Mouse (Mus musculus) intestine, embryonic 16.5 days (tissue): ENCODE measurements around the gene Pnkd. TPM values are rescaled to one million over a fixed set of nuclear protein-coding genes. Genes with fewer than 3 reads are reported as not detected.
A peak's percentile ranks its signal among the peaks of the same experiment; 100 is the strongest.
"Not testable (repeated sequence)": the region's sequence is repeated elsewhere in the genome, so short reads cannot be mapped to it uniquely, and the experiment has no call there.

Source experiments
- ATAC-seq: fragments of 200-750 bp; cut with Nextera tagmentation; 2 replicates; pipeline ENCODE4 v1.8.0; 2017; ENCODE audit warnings: moderate TSS enrichment, moderate library complexity
- H3K27ac ChIP-seq: fragments of 300-500 bp; sonication (generic); 2 replicates; pipeline ENCODE4 v1.5.1; 2014; ENCODE audit warnings: mild to moderate bottlenecking, low read length
- H3K27me3 ChIP-seq: fragments of 300-500 bp; sonication (generic); replicated peaks from 2 replicates; pipeline ENCODE4 v1.6.1; 2014; ENCODE audit warnings: low read length, control low read depth, mixed read lengths; ENCODE audit not compliant: control insufficient read depth, insufficient read depth
- H3K36me3 ChIP-seq: fragments of 300-500 bp; sonication (generic); 2 replicates; pipeline ENCODE4 v1.6.1; 2014; ENCODE audit warnings: low read length, control low read depth; ENCODE audit not compliant: control insufficient read depth, insufficient read depth
- H3K4me1 ChIP-seq: fragments of 300-500 bp; sonication (generic); 2 replicates; pipeline ENCODE4 v1.6.1; 2014; ENCODE audit warnings: low read length, control low read depth, mixed read lengths; ENCODE audit not compliant: control insufficient read depth, insufficient read depth
- H3K4me2 ChIP-seq: fragments of 300-500 bp; sonication (generic); 2 replicates; pipeline ENCODE4 v1.6.1; 2014; ENCODE audit warnings: low read depth, low read length, control low read depth
- H3K4me3 ChIP-seq: fragments of 300-500 bp; sonication (generic); 2 replicates; pipeline ENCODE4 v1.5.1; 2014; ENCODE audit warnings: mild to moderate bottlenecking, low read length
- H3K9ac ChIP-seq: fragments of 300-500 bp; sonication (generic); 2 replicates; pipeline ENCODE4 v1.6.1; 2014; ENCODE audit warnings: low read depth, low read length
- H3K9me3 ChIP-seq: fragments of 300-500 bp; sonication (generic); 2 replicates; pipeline ENCODE4 v1.6.1; 2016; ENCODE audit warnings: low read length, control low read depth; ENCODE audit not compliant: control insufficient read depth
- WGBS: fragments of 180-500 bp; shearing (Covaris S2); extraction: QIAGEN DNeasy Blood & Tissue Kit; methylation state at CpG from one replicate; pipeline ENCODE4 v1.1.7; 2014; 5-methylcytosine and 5-hydroxymethylcytosine counted together
- polyA plus RNA-seq: library from polyadenylated mRNA; unstranded; fragments of >200 nt; fragmentation: Nextera tagmentation; extraction: Ambion mirVana; gene quantifications from 2 replicates; pipeline ENCODE4 v1.2.1, GENCODE M21; 2015

Pnkd gene
- polyA plus RNA-seq, 1 experiment from 2014 or later: 148 TPM

GRCm38 (mm10) chr1:74308001-74308964 lies 23.6 kb downstream of the Pnkd start:
- no peak overlapping the region for H3K4me3 ChIP-seq
- no peaks in the 10 kb centered on the region for H3K9me3 ChIP-seq
- 73% methylated on average over 10 of the region's 10 CpGs for WGBS
- peaks cover 15% of the 10 kb centered on the region for H3K4me1 ChIP-seq
- H3K9ac ChIP-seq: no peak overlapping the region
- no peaks in the 10 kb centered on the region for H3K36me3 ChIP-seq
- no peak for ATAC-seq
- no peaks in the 10 kb centered on the region for H3K27me3 ChIP-seq
- H3K27ac ChIP-seq: no peak overlapping the region
- H3K4me2 ChIP-seq: no peak overlapping the region

GRCm38 (mm10) chr1:74309767-74310166 lies 25.0 kb downstream of the Pnkd start:
- no peaks in the 10 kb centered on the region for H3K9me3 ChIP-seq
- H3K4me2 ChIP-seq: no peak overlapping the region
- no peaks in the 10 kb centered on the region for H3K27me3 ChIP-seq
- ATAC-seq: no peak
- 22% methylated on average over 3 of the region's 3 CpGs for WGBS
- no peak overlapping the region for H3K4me3 ChIP-seq
- peak overlapping the region; percentile 17 for H3K27ac ChIP-seq
- no peak overlapping the region for H3K9ac ChIP-seq
- H3K36me3 ChIP-seq: no peaks in the 10 kb centered on the region
- H3K4me1 ChIP-seq: peaks cover 15% of the 10 kb centered on the region

DNA sequence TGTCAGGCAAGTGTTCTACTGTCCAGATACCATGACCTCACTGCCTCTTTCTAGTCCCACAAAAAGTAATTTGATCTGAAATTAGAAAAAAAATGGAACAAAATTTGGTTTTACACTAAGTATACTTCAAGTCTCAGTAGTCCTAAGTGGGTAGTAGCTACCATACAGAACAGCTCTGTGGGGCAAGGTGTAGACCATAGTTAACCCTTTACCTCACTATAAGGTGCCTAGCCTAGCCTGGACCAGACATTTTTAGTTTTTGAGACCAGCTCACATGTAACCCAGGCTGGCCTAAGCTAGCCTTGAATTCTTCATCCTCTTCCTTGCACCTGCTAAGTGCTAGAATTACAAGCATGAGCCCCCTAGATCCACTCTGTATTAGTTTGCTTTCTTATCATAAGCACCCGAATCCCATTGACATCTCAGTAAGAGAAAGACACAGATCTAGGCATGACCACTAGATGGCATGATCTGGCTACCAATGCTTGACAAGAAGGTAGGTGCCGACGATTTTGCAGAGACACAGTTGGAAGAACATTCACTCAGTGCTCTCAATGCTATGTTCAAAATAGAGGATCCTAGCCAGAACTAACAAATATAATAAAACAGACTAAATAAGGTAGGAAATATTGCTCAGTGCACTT lies 28.4 kb downstream of the Pnkd start:
- ATAC-seq: peak; percentile 52; the same call in 1 of the 2 replicates
- H3K4me1 ChIP-seq: peaks cover 5% of the 10 kb centered on the region; the same call in 1 of the 2 replicates
- H3K27ac ChIP-seq: no peak overlapping the region
- no peak overlapping the region for H3K4me3 ChIP-seq
- WGBS: 1% methylated on average over 3 of the region's 3 CpGs
- no peaks in the 10 kb centered on the region for H3K27me3 ChIP-seq
- H3K9me3 ChIP-seq: no peaks in the 10 kb centered on the region
- no peaks in the 10 kb centered on the region for H3K36me3 ChIP-seq
- no peak overlapping the region for H3K9ac ChIP-seq
- no peak overlapping the region for H3K4me2 ChIP-seq

DNA sequence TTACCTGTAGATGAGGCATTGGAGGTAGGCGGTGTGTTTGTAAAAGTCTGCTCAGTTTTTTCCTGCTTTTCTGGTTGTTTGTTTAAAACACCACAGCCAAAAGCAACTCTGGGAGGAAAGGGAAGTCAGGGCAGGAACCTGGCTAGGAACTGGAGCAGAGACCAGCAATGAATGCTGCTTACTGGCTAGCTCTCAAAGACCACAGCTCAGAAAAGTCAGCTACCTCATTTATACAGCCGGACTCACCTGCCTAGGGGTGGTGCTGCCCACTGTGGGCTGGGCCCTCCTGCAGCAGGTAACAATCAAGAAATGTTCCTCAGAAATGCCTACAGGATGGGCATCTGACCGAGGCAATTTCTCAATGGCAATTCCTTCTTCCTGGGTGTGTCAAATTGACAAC lies 30.1 kb downstream of the Pnkd start:
- ATAC-seq: no peak
- Histone ChIP-seq H3K9me3 (no peaks in the 10 kb centered on the region), H3K4me2 (no peak overlapping the region), H3K27ac (no peak overlapping the region), H3K4me1 (peaks cover 6% of the 10 kb centered on the region; the same call in 1 of the 2 replicates), H3K36me3 (no peaks in the 10 kb centered on the region), H3K4me3 (no peak overlapping the region), H3K27me3 (no peaks in the 10 kb centered on the region), H3K9ac (no peak overlapping the region)
- WGBS: 77% methylated on average over 3 of the region's 3 CpGs

DNA sequence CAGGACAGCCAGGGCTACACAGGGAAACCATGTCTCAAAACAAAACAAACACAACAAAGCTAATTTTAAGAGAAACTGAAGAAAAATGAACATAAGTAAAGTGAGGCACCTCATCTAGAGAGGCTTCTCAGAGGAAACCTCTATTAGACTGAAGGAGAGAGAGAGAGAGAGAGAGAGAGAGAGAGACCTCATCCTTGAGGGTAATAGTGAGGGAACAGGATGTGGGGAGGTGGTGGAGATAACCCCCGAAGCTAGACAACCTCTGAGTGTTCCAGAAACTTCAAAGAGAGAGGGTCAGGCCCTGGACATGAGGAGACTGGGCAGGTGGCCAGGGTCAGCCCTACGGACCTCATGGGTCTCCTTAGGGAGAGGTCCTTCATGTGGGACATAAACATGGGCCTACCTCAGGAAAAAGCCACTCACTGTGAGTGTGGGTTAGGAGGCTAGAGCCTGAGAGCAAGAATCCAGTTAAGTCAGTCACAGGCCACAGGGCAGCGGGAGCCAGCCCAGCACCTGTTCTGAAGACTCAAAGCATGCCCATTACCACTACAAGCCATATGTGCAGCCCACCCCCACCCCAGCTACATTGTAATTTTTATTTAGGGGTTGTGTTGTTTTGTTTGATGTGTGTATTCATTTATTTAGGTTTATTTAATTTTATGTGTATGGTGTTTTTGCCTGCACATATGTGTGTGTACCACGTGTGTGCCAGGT lies 31.5 kb downstream of the Pnkd start:
- Histone ChIP-seq H3K27ac (no peak overlapping the region), H3K27me3 (no peaks in the 10 kb centered on the region), H3K9ac (no peak overlapping the region), H3K9me3 (no peaks in the 10 kb centered on the region), H3K4me1 (0 out of 2 replicates have a peak, but pooled peaks cover 3% of the 10 kb centered on the region), H3K4me2 (no peak overlapping the region), H3K36me3 (no peaks in the 10 kb centered on the region), H3K4me3 (no peak overlapping the region)
- no peak for ATAC-seq
- 75% methylated on average over 4 of the region's 4 CpGs for WGBS

DNA sequence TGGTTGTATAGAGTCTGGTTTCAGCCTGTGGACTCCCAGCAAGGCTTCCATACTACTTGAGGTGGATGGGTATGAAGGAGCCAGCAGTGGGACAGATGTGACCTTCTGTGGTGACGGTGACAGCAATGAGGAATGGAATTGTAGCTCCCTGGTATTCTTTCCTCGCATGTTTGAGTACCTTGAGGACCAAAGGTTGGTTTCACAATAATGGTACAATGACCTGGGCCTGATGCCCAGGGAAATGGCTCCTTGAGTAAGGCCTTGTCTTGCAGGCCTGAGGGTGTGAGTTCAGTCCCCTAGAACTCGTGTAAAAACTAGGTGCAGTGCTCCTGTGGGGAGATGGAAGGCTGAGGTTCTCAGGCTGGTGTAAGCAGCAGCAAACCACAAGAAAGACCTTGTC lies 34.0 kb downstream of the Pnkd start:
- Histone ChIP-seq H3K4me3 (no peak overlapping the region), H3K4me1 (0 out of 2 replicates have a peak, but pooled peaks cover 3% of the 10 kb centered on the region), H3K36me3 (no peaks in the 10 kb centered on the region), H3K27ac (no peak overlapping the region), H3K9ac (no peak overlapping the region), H3K27me3 (no peaks in the 10 kb centered on the region), H3K9me3 (no peaks in the 10 kb centered on the region), H3K4me2 (no peak overlapping the region)
- 83% methylated on average over 3 of the region's 3 CpGs for WGBS
- no peak for ATAC-seq

DNA sequence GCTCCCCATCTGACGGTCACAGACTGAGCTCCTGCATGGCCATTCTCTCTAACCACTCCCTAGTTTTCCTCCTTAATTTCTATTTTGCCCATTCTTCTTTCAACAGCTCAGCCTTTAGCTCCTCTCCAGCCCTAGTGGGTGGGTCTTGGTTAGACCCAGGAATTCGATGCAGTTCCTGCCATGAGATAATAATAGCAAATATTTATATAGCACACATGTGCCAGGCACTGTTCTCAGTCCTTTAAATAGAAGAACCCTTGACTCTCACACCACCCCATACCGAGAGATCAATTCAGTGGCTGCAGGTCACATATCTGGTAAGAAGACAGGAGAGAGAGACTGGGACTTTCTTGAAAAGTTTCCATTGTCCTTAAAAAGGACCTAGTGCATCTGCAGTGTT lies 36.7 kb downstream of the Pnkd start:
- Histone ChIP-seq H3K4me1 (0 out of 2 replicates have a peak, but pooled peaks cover 3% of the 10 kb centered on the region), H3K27ac (no peak overlapping the region), H3K9me3 (no peaks in the 10 kb centered on the region), H3K36me3 (no peaks in the 10 kb centered on the region), H3K9ac (no peak overlapping the region), H3K4me2 (no peak overlapping the region), H3K27me3 (no peaks in the 10 kb centered on the region), H3K4me3 (no peak overlapping the region)
- WGBS: 52% methylated on average over 3 of the region's 3 CpGs
- ATAC-seq: no peak; the same call in 1 of the 2 replicates

DNA sequence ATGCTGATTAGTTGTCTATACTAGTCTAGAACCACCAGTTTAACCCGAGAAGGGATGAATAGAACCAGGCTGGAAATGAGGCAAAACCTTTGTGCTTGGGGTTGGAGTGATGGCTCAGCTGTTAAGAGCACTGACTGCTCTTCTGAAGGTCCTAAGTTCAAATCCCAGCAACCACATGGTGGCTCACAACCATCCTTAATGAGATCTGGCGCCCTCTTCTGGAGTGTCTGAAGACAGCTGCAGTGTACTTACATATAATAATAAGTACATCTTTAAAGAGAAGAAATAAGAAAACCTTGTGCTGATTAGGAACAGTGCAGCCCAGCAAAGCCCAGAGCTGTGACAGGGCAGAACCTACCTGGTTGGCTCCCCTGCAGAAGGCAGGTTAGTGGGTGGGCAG lies 42.2 kb downstream of the Pnkd start:
- not testable (repeated sequence) for H3K9ac ChIP-seq, H3K27ac ChIP-seq, H3K9me3 ChIP-seq, ATAC-seq, H3K36me3 ChIP-seq, H3K4me3 ChIP-seq, H3K4me2 ChIP-seq, H3K27me3 ChIP-seq
- WGBS: 90% methylated on average over 2 of the region's 2 CpGs
- peaks cover 20% of the 10 kb centered on the region for H3K4me1 ChIP-seq

GRCm38 (mm10) chr1:74329899-74330431 lies 45.2 kb downstream of the Pnkd start:
- H3K27me3 ChIP-seq: no peaks in the 10 kb centered on the region
- peak overlapping the region; percentile 85 for H3K27ac ChIP-seq
- no peak overlapping the region for H3K4me2 ChIP-seq
- peaks cover 28% of the 10 kb centered on the region for H3K4me1 ChIP-seq
- no peaks in the 10 kb centered on the region for H3K36me3 ChIP-seq
- H3K9me3 ChIP-seq: no peaks in the 10 kb centered on the region
- no peak overlapping the region for H3K9ac ChIP-seq
- WGBS: 47% methylated on average over 7 of the region's 7 CpGs
- no peak overlapping the region for H3K4me3 ChIP-seq
- peak; percentile 30 for ATAC-seq
